Comparison of ENCODE assay signal across 26 mouse cellular contexts in genomic region chr1:52939021-52939420, GRCm38 (mm10).
DNase-seq lines count a peak whose midpoint lies in the region; ATAC-seq and TF ChIP-seq lines count a peak whose summit lies in the region.
"Had no signal": no experiment of that assay in that cellular context is flagged by ENCODE, and none has a peak within 500 bp of the region (broad histone marks: within the 10 kb centered on the region; RNA-seq: fewer than 3 reads in every experiment).

No protein-coding gene starts in this region.

- TF ChIP-seq EP300 in ES-Bruce4 (IDR thresholded peaks at IDR 0.05; ENCODE audit: insufficient read depth, low read depth, low read length), result no peak

- H3K9me3 ChIP-seq in ES-Bruce4 (replicated peaks; ENCODE audit: control insufficient read depth, insufficient read depth, low read length, poor library complexity, severe bottlenecking), result peaks cover 47% of the 10 kb centered on the region
- H3K9me3 ChIP-seq in ES-E14 (ENCODE audit: control insufficient read depth, insufficient read depth, low read depth, low read length), result peaks cover 22% of the 10 kb centered on the region
- H3K9me3 ChIP-seq in midbrain, embryonic 16.5 days (replicated peaks; ENCODE audit: control insufficient read depth, low read length, poor library complexity, severe bottlenecking), result peaks cover 5% of the 10 kb centered on the region; the same call in 1 of the 2 replicates
- no peaks in the 10 kb centered on the region for H3K9me3 ChIP-seq in hindbrain, embryonic 11.5 days (ENCODE audit: control insufficient read depth, low read length)
- H3K9me3 ChIP-seq: embryonic facial prominence, embryonic 15.5 days; forebrain, embryonic 12.5 days had no signal

- H3K4me1 ChIP-seq in ES-Bruce4 (ENCODE audit: control insufficient read depth, insufficient read depth, low read length) (no peaks in the 10 kb centered on the region), ES-E14 (ENCODE audit: control insufficient read depth in 2 of 2, insufficient read depth in 2 of 2, low read length in 2 of 2, poor library complexity in 1 of 2) (no peaks in the 10 kb centered on the region)
- H3K4me1 ChIP-seq in midbrain, embryonic 16.5 days (ENCODE audit: control insufficient read depth, insufficient read depth, low read length), result no peaks in the 10 kb centered on the region
- no peaks in the 10 kb centered on the region for H3K4me1 ChIP-seq in hindbrain, embryonic 11.5 days (replicated peaks; ENCODE audit: control insufficient read depth, insufficient read depth, low read length)
- H3K4me1 ChIP-seq: embryonic facial prominence, embryonic 13.5 days; embryonic facial prominence, embryonic 15.5 days; forebrain, embryonic 10.5 days; forebrain, embryonic 12.5 days had no signal

- no peak for TF ChIP-seq POLR2A in ES-Bruce4 (IDR thresholded peaks at IDR 0.05; ENCODE audit: insufficient read depth, low read length)

- H3K36me3 ChIP-seq in ES-Bruce4 (ENCODE audit: control insufficient read depth, insufficient read depth, low read length, poor library complexity, severe bottlenecking), result peaks cover 22% of the 10 kb centered on the region
- peaks cover 4% of the 10 kb centered on the region; the same call in 1 of the 2 replicates for H3K36me3 ChIP-seq in ES-E14 (ENCODE audit: control insufficient read depth, insufficient read depth, low read length, poor library complexity, severe bottlenecking)
- no peaks in the 10 kb centered on the region for H3K36me3 ChIP-seq in midbrain, embryonic 16.5 days (ENCODE audit: control insufficient read depth, insufficient read depth, low read length)
- H3K36me3 ChIP-seq in hindbrain, embryonic 11.5 days (ENCODE audit: control insufficient read depth, insufficient read depth, low read length), result no peaks in the 10 kb centered on the region
- H3K36me3 ChIP-seq: embryonic facial prominence, embryonic 13.5 days; embryonic facial prominence, embryonic 15.5 days; forebrain, embryonic 10.5 days; forebrain, embryonic 12.5 days had no signal

- 100% methylated on average over 1 of the region's 1 CpGs for WGBS in midbrain, embryonic 16.5 days
- 93% methylated on average over 1 of the region's 1 CpGs for WGBS in hindbrain, embryonic 11.5 days

- no peaks in the 10 kb centered on the region for H3K27me3 ChIP-seq in ES-Bruce4 (ENCODE audit: control insufficient read depth, insufficient read depth, low read length, poor library complexity, severe bottlenecking)
- H3K27me3 ChIP-seq in midbrain, embryonic 16.5 days (ENCODE audit: control insufficient read depth, insufficient read depth, low read depth, low read length), result no peaks in the 10 kb centered on the region
- H3K27me3 ChIP-seq in hindbrain, embryonic 11.5 days (ENCODE audit: control insufficient read depth, insufficient read depth, low read length), result no peaks in the 10 kb centered on the region
- H3K27me3 ChIP-seq: CH12.LX; embryonic facial prominence, embryonic 13.5 days; embryonic facial prominence, embryonic 15.5 days; forebrain, embryonic 12.5 days had no signal

- ATAC-seq in midbrain, embryonic 16.5 days, result no peak
- ATAC-seq in hindbrain, embryonic 11.5 days (ENCODE audit: low FRiP score), result no peak
- ATAC-seq: activated CD4-positive, CD25-positive, alpha-beta regulatory T cell, adult 4 months; CD4-positive, CD25-positive, alpha-beta regulatory T cell, adult 4 months; forebrain, embryonic 14.5 days; forebrain, embryonic 16.5 days; Patski had no signal

- H3K9ac ChIP-seq in ES-Bruce4 (ENCODE audit: low read depth, poor library complexity, severe bottlenecking), result no peak overlapping the region
- no peak overlapping the region for H3K9ac ChIP-seq in ES-E14 (ENCODE audit: insufficient read depth, low read depth, low read length, poor library complexity, severe bottlenecking)
- no peak overlapping the region for H3K9ac ChIP-seq in midbrain, embryonic 16.5 days (ENCODE audit: low read depth, low read length)
- H3K9ac ChIP-seq in hindbrain, embryonic 11.5 days (ENCODE audit: low read depth, low read length), result no peak overlapping the region
- H3K9ac ChIP-seq: embryonic facial prominence, embryonic 13.5 days; embryonic facial prominence, embryonic 15.5 days; forebrain, embryonic 12.5 days had no signal

- H3K4me2 ChIP-seq in midbrain, embryonic 16.5 days (ENCODE audit: low read length), result no peak overlapping the region
- H3K4me2 ChIP-seq in hindbrain, embryonic 11.5 days (replicated peaks; ENCODE audit: low read depth, low read length), result no peak overlapping the region
- H3K4me2 ChIP-seq: embryonic facial prominence, embryonic 13.5 days; embryonic facial prominence, embryonic 15.5 days; forebrain, embryonic 12.5 days had no signal

- TF ChIP-seq CTCF in ES-Bruce4 (IDR thresholded peaks at IDR 0.05; ENCODE audit: low read depth, low read length), result no peak

- DNase-seq in ES-E14 (ENCODE audit: low read depth, low spot score) (no peak), ZHBTc4 (ENCODE audit: low read depth, low spot score) (peak; percentile 42)
- no peak for DNase-seq in hindbrain, embryonic 11.5 days (ENCODE audit: low spot score)
- DNase-seq: adrenal gland, adult 8-10 months; adrenal gland, postnatal 14 days; adrenal gland, postnatal 36 days; B cell, adult 2 months; cerebellum, adult 11-12 months; cerebellum, adult 8-10 months; cerebellum, adult 9-11 months; cerebellum, postnatal 14 days; cerebellum, postnatal 36 days; embryo, embryonic 11 days had no signal

- peak overlapping the region; percentile 5; the same call in 1 of the 2 replicates for H3K27ac ChIP-seq in ES-Bruce4 (ENCODE audit: insufficient read depth, low read length)
- H3K27ac ChIP-seq in ES-E14 (ENCODE audit: insufficient read depth, low read depth, low read length, poor library complexity, severe bottlenecking), result peak overlapping the region; percentile 43; the same call in 1 of the 2 replicates
- H3K27ac ChIP-seq in midbrain, embryonic 16.5 days (ENCODE audit: low read length), result no peak overlapping the region
- H3K27ac ChIP-seq in hindbrain, embryonic 11.5 days (ENCODE audit: low read depth, low read length), result no peak overlapping the region
- H3K27ac ChIP-seq: embryonic facial prominence, embryonic 13.5 days; embryonic facial prominence, embryonic 15.5 days; forebrain, embryonic 10.5 days; forebrain, embryonic 12.5 days had no signal

- H3K4me3 ChIP-seq in ES-Bruce4 (ENCODE audit: low read depth, low read length) (no peak overlapping the region), ES-E14 (ENCODE audit: insufficient read depth in 1 of 2, low read depth in 1 of 2, low read length in 2 of 2, poor library complexity in 1 of 2, severe bottlenecking in 1 of 2) (no peak overlapping the region)
- H3K4me3 ChIP-seq in midbrain, embryonic 16.5 days (ENCODE audit: low read depth, low read length), result no peak overlapping the region
- no peak overlapping the region for H3K4me3 ChIP-seq in hindbrain, embryonic 11.5 days (ENCODE audit: low read depth, low read length)
- H3K4me3 ChIP-seq: embryonic facial prominence, embryonic 13.5 days; embryonic facial prominence, embryonic 15.5 days; erythroblast, embryonic 14.5 days; forebrain, embryonic 10.5 days; forebrain, embryonic 12.5 days had no signal

- in situ Hi-C loops in ES-E14 (cut with MboI; ENCODE audit: low sequenced_read_pairs in 2 of 2, unreplicated experiment in 2 of 2), result no loop called here

TF ChIP-seq in ES-E14, 5 proteins besides CTCF, POLR2A, EP300 and RAD21:
- TF ChIP-seq ZC3H11A (IDR thresholded peaks at IDR 0.05; ENCODE audit: borderline replicate concordance, low read depth, low read length), result no peak
- no peak for TF ChIP-seq CHD2 (IDR thresholded peaks at IDR 0.05; ENCODE audit: low read depth, low read length)
- no peak for TF ChIP-seq MAFK (IDR thresholded peaks at IDR 0.05; ENCODE audit: insufficient read depth, low read depth, low read length)
- TF ChIP-seq HCFC1 (IDR thresholded peaks at IDR 0.05; ENCODE audit: borderline replicate concordance, insufficient read depth, low read length), result no peak
- TF ChIP-seq ZNF384 (IDR thresholded peaks at IDR 0.05; ENCODE audit: low read depth, low read length), result no peak

Comparison
In these comparisons a context has a peak if more than half of its experiments do, and no peak if none do; other contexts are left out.
1. H3K27ac ChIP-seq: peak in ES-Bruce4 (single experiment) and ES-E14 (single experiment); none in midbrain, embryonic 16.5 days (single experiment) and hindbrain, embryonic 11.5 days (single experiment).